15 mouse cellular contexts compared by ENCODE assay signal in the genomic region with DNA sequence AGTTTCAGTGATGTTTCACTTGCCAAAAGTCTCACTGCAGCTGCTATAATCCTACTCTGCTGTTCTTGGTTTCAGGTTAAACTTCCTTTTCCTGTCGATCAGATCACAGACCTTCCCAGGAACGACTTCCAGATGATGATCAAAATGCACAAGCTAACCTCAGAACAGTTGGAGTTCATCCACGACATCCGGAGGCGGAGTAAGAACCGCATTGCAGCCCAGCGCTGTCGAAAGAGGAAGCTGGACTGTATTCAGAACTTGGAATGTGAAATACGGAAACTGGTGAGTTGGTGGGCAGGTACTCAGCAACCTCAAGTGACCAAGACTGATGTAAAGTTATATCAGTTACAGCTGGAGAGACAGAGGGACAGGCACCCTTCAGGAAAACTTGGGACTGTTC. TPM values are rescaled to one million over a fixed set of nuclear protein-coding genes. Genes with fewer than 3 reads are reported as not detected.
DNase-seq lines count a peak whose midpoint lies in the region.
"Had no signal": no experiment of that assay in that cellular context is flagged by ENCODE, and none has a peak within 500 bp of the region (broad histone marks: within the 10 kb centered on the region; RNA-seq: fewer than 3 reads in every experiment).

No protein-coding gene starts in this region.

- H3K9me3 ChIP-seq in heart, embryonic 10.5 days: no peaks in the 10 kb centered on the region
- H3K9me3 ChIP-seq: intestine, embryonic 15.5 days had no signal

- no peak overlapping the region for H3K27ac ChIP-seq in heart, embryonic 10.5 days
- H3K27ac ChIP-seq: intestine, embryonic 15.5 days had no signal

- H3K4me3 ChIP-seq in heart, embryonic 10.5 days: no peak overlapping the region
- H3K4me3 ChIP-seq: intestine, embryonic 15.5 days had no signal

- 77% methylated on average over 9 of the region's 9 CpGs for WGBS in heart, embryonic 10.5 days

- H3K36me3 ChIP-seq in heart, embryonic 10.5 days: peaks cover 4% of the 10 kb centered on the region; the same call in 1 of the 2 replicates
- H3K36me3 ChIP-seq in splenic B cell, adult 2 months (ENCODE audit: control insufficient read depth, insufficient read depth, low read length, poor library complexity, severe bottlenecking): peaks cover 9% of the 10 kb centered on the region
- H3K36me3 ChIP-seq: intestine, embryonic 15.5 days had no signal

- peak; percentile 92 for DNase-seq in heart, adult 11 months
- no peak for DNase-seq in heart, embryonic 10.5 days (ENCODE audit: low spot score)
- peak; percentile 24 for DNase-seq in thymus, postnatal 14 days
- no peak for DNase-seq in thymus, postnatal 4 days
- peak; percentile 23 for DNase-seq in lung, postnatal 10 days
- DNase-seq in splenic B cell, adult 2 months (ENCODE audit: low read depth, low spot score): peak; percentile 30
- DNase-seq in right cerebral cortex, postnatal 14 days: no peak
- DNase-seq in right cerebral cortex, postnatal 10 days (ENCODE audit: low spot score in 2 of 2): no peak
- DNase-seq: adrenal gland, adult 8-10 months; left cerebral cortex, postnatal 4 days; retina, postnatal 1 day had no signal

- H3K4me1 ChIP-seq in heart, embryonic 10.5 days: peaks cover 14% of the 10 kb centered on the region; the same call in 1 of the 2 replicates

- H3K27me3 ChIP-seq in heart, embryonic 10.5 days (ENCODE audit: insufficient read depth, poor library complexity, severe bottlenecking): no peaks in the 10 kb centered on the region
- H3K27me3 ChIP-seq in splenic B cell, adult 2 months (ENCODE audit: control insufficient read depth, insufficient read depth, low read length, poor library complexity, severe bottlenecking): no peaks in the 10 kb centered on the region
- H3K27me3 ChIP-seq: intestine, embryonic 15.5 days; Patski had no signal

RNA-seq across cellular contexts. Expression of a gene that starts 27.4 kb away (rescaled TPM):
- 0.09 TPM in 1 of 2 replicates, not detected in the other for polyA plus RNA-seq in heart, embryonic 10.5 days (2016; fragmentation: Nextera tagmentation; extraction: Ambion mirVana)
- polyA plus RNA-seq: forebrain, embryonic 11.5 days; intestine, embryonic 15.5 days; neural tube, embryonic 11.5 days; Patski had no signal

RNA-seq across cellular contexts. Expression of a gene that starts 40.1 kb away (rescaled TPM):
- 39.5 and 48.7 TPM in 2 replicates for polyA plus RNA-seq in heart, embryonic 10.5 days (2016; fragmentation: Nextera tagmentation; extraction: Ambion mirVana)

Comparison
In these comparisons a context has a peak if more than half of its experiments do, and no peak if none do; other contexts are left out.
1. DNase-seq: peak in heart, adult 11 months (single experiment), thymus, postnatal 14 days (single experiment), lung, postnatal 10 days (single experiment) and splenic B cell, adult 2 months (single experiment); none in heart, embryonic 10.5 days (single experiment), thymus, postnatal 4 days (single experiment), right cerebral cortex, postnatal 14 days (single experiment) and right cerebral cortex, postnatal 10 days (0 of 2).